Mouse (Mus musculus) limb, embryonic 12.5 days (tissue): Measurements from ENCODE around the gene Dctd. TPM values are rescaled to one million over a fixed set of nuclear protein-coding genes. Genes with fewer than 3 reads are reported as not detected.

Source experiments
- ATAC-seq: fragments of 200-750 bp; cut with Nextera tagmentation; 2 replicates; pipeline ENCODE4 v1.8.0; 2017; ENCODE audit warnings: low read depth, moderate TSS enrichment; ENCODE audit not compliant: insufficient number of reproducible peaks, insufficient read depth, low FRiP score, low TSS enrichment
- H3K27ac ChIP-seq: fragments of 300-500 bp; sonication (generic); 2 replicates; pipeline ENCODE4 v1.5.1; 2016; ENCODE audit warnings: mild to moderate bottlenecking, moderate library complexity
- H3K27me3 ChIP-seq: fragments of 300-500 bp; sonication (generic); 2 replicates; pipeline ENCODE4 v1.6.1; 2016; ENCODE audit warnings: mild to moderate bottlenecking, moderate library complexity
- H3K36me3 ChIP-seq: fragments of 300-500 bp; sonication (generic); 2 replicates; pipeline ENCODE4 v1.6.1; 2016; ENCODE audit warnings: mild to moderate bottlenecking, moderate library complexity
- H3K4me1 ChIP-seq: fragments of 300-500 bp; sonication (generic); replicated peaks from 2 replicates; pipeline ENCODE4 v1.6.1; 2016
- H3K4me2 ChIP-seq: fragments of 300-500 bp; sonication (generic); 2 replicates; pipeline ENCODE4 v1.6.1; 2016; ENCODE audit warnings: mild to moderate bottlenecking, moderate library complexity
- H3K4me3 ChIP-seq: fragments of 300-500 bp; sonication (generic); replicated peaks from 2 replicates; pipeline ENCODE4 v1.5.1; 2016; ENCODE audit warnings: mild to moderate bottlenecking
- H3K9ac ChIP-seq: fragments of 300-500 bp; sonication (generic); replicated peaks from 2 replicates; pipeline ENCODE4 v1.6.1; 2016; ENCODE audit warnings: mild to moderate bottlenecking, moderate library complexity
- H3K9me3 ChIP-seq: fragments of 300-500 bp; sonication (generic); 2 replicates; pipeline ENCODE4 v1.6.1; 2016; ENCODE audit warnings: mild to moderate bottlenecking, moderate library complexity
- WGBS: fragments of 180-500 bp; shearing (Covaris S2); methylation state at CpG from one replicate; pipeline ENCODE4 v1.1.7; 2016; 5-methylcytosine and 5-hydroxymethylcytosine counted together
- polyA plus RNA-seq: library from polyadenylated mRNA; unstranded; fragments of >200 nt; fragmentation: Nextera tagmentation; extraction: Ambion mirVana; gene quantifications from 2 replicates; pipeline ENCODE4 v1.2.1, GENCODE M21; 2016

Dctd gene
- 34.3 and 39.1 TPM in 2 replicates for polyA plus RNA-seq

GRCm38 (mm10) chr8:48098792-48099191, at the start of gene Dctd:
TSS of gene Dctd (plus strand) at chr8:48099092.
- Histone ChIP-seq H3K27me3 (0 out of 2 replicates have a peak, but pooled peaks cover 4% of the 10 kb centered on the region), H3K4me1 (peaks cover 5% of the 10 kb centered on the region), H3K9ac (no peak within 1 kb of the TSS), H3K4me3 (no peak within 1 kb of the TSS), H3K9me3 (no peaks in the 10 kb centered on the region), H3K4me2 (peak within 1 kb of the TSS; percentile 57), H3K27ac (no peak within 1 kb of the TSS), H3K36me3 (no peaks in the 10 kb centered on the region)
- ATAC-seq: no peak
- WGBS: 85% methylated on average over 12 of the region's 12 CpGs

GRCm38 (mm10) chr8:48053611-48054010, 45.3 kb upstream of the Dctd start:
- Histone ChIP-seq H3K27me3 (no peaks in the 10 kb centered on the region), H3K4me3 (no peak overlapping the region), H3K27ac (no peak overlapping the region), H3K4me2 (no peak overlapping the region), H3K4me1 (no peaks in the 10 kb centered on the region), H3K36me3 (no peaks in the 10 kb centered on the region), H3K9ac (no peak overlapping the region), H3K9me3 (no peaks in the 10 kb centered on the region)
- 84% methylated on average over 5 of the region's 5 CpGs for WGBS
- ATAC-seq: no peak

DNA sequence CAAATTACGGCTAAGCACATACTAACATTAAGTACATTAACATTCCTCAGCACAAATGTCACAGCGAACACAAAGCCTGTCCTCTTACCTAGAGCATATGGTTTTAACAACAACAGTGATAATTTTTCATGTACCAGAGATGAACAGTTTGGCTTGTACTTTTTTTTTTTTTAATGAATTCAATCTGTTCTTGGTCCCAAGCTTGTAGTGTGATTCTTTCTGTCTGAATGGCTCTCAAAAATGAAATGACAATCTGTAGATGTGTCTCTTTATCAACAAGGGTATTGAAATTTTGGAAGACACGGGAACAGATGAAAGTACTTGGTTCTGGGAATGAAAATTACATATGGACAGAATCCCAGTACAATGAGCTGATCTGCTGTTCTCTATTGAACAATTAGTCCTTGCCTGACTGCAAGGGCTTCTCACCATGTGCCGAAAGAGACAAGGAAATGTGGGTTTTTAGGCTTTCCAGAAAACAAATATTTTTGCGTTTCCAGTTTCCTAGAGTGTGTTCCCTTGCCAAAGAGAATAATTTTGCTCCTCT, 35.3 kb upstream of the Dctd start:
- H3K27ac ChIP-seq: no peak overlapping the region
- no peak overlapping the region for H3K9ac ChIP-seq
- 69% methylated on average over 5 of the region's 5 CpGs for WGBS
- no peaks in the 10 kb centered on the region for H3K9me3 ChIP-seq
- no peak overlapping the region for H3K4me2 ChIP-seq
- no peaks in the 10 kb centered on the region for H3K27me3 ChIP-seq
- no peak for ATAC-seq
- H3K4me3 ChIP-seq: no peak overlapping the region
- no peaks in the 10 kb centered on the region for H3K36me3 ChIP-seq
- no peaks in the 10 kb centered on the region for H3K4me1 ChIP-seq

DNA sequence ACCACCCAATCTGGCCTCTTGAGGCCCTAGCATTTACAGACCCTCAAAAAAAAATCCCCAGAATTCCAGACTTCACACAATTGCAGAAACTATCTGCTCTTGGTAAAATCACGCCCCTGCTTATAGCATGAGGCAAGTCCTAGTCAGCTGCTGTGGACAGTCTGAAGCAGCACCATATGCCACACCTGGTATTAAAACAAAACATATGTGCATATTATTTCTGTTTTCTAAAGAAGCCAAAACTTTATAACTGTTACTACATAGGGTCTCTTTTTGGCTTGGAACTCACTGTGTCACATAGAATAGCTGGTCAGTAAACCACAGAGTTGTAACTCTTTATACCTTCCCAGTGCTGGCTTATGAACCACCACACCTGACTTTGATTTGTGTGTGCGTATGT, 24.7 kb upstream of the Dctd start:
- ATAC-seq: peak; percentile 66
- Histone ChIP-seq H3K4me1 (no peaks in the 10 kb centered on the region), H3K9me3 (no peaks in the 10 kb centered on the region), H3K9ac (no peak overlapping the region), H3K4me2 (no peak overlapping the region), H3K27me3 (no peaks in the 10 kb centered on the region), H3K4me3 (no peak overlapping the region), H3K36me3 (no peaks in the 10 kb centered on the region), H3K27ac (no peak overlapping the region)
- 50% methylated on average over 2 of the region's 2 CpGs for WGBS

DNA sequence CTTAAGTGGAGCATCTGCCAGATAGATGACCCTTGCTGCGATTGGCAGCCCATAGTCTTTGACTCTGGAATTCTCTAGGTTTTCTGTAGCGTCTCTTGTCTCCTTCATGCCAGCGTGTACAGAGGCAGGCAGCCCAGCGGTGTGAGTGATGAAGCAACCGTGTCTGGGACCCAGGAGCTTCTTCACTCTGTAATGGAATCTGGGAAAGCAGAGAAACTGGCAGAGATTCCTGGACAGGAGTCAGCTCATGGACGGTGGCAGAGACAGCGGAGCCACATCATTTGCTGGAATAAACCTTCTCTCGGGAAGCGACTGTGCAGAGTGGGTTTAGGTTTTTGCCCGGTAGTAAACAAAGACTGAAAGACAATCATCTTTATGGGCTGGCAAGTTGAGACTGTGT, 16.5 kb upstream of the Dctd start:
- Histone ChIP-seq H3K9ac (no peak overlapping the region), H3K4me3 (no peak overlapping the region), H3K9me3 (no peaks in the 10 kb centered on the region), H3K36me3 (no peaks in the 10 kb centered on the region), H3K4me2 (no peak overlapping the region), H3K27me3 (no peaks in the 10 kb centered on the region), H3K27ac (no peak overlapping the region), H3K4me1 (no peaks in the 10 kb centered on the region)
- 81% methylated on average over 10 of the region's 10 CpGs for WGBS
- no peak for ATAC-seq

DNA sequence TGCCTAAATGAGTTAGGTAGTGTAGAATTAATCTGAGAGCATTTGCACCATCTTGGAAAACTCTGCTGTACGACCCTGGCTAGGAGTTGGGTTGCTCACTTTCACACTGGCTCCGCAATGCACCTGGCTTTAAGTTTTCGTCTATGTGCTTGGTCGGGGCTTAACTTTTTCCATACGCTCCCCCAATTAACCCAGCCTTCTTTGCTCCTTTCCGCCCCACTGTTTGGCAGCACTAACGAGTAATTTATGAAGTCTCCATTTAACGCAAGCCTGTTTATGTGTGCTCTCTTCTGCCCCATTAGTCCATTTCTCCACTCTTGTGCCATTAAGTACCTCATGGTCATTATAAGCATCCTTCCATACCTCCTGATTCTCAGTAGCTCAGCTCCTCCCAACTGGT, 8.2 kb upstream of the Dctd start:
- Histone ChIP-seq H3K4me2 (no peak overlapping the region), H3K4me3 (no peak overlapping the region), H3K27ac (no peak overlapping the region), H3K36me3 (no peaks in the 10 kb centered on the region), H3K27me3 (no peaks in the 10 kb centered on the region), H3K9ac (no peak overlapping the region), H3K9me3 (no peaks in the 10 kb centered on the region), H3K4me1 (peaks cover 5% of the 10 kb centered on the region; the same call in 1 of the 2 replicates)
- 21% methylated on average over 8 of the region's 8 CpGs for whole genome bisulfite sequencing
- no peak for ATAC-seq

DNA sequence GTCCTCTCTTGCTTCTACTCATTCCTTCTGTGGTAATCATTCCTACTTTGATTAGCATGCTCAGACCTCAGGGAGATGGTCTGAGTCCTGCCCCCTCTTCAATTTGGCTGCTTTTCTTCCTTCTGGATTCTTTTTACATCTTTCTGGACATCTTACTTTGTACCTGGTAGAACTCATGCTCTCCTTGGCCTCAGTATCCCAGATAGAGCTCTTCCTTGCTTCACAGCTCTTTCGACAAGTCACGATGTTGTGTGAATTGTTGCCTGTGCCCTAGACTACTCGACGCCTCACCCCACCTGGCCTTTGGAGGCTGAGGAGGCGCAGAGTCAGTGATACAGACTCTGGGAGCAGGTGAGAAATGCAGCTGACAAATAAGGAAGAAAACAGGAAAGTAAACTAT, 3.5 kb upstream of the Dctd start:
- ATAC-seq: no peak
- Histone ChIP-seq H3K27me3 (0 out of 2 replicates have a peak, but pooled peaks cover 4% of the 10 kb centered on the region), H3K9ac (no peak overlapping the region), H3K4me3 (no peak overlapping the region), H3K4me2 (no peak overlapping the region), H3K27ac (no peak overlapping the region), H3K4me1 (peaks cover 5% of the 10 kb centered on the region; the same call in 1 of the 2 replicates), H3K36me3 (no peaks in the 10 kb centered on the region), H3K9me3 (no peaks in the 10 kb centered on the region)
- WGBS: 83% methylated on average over 5 of the region's 5 CpGs

DNA sequence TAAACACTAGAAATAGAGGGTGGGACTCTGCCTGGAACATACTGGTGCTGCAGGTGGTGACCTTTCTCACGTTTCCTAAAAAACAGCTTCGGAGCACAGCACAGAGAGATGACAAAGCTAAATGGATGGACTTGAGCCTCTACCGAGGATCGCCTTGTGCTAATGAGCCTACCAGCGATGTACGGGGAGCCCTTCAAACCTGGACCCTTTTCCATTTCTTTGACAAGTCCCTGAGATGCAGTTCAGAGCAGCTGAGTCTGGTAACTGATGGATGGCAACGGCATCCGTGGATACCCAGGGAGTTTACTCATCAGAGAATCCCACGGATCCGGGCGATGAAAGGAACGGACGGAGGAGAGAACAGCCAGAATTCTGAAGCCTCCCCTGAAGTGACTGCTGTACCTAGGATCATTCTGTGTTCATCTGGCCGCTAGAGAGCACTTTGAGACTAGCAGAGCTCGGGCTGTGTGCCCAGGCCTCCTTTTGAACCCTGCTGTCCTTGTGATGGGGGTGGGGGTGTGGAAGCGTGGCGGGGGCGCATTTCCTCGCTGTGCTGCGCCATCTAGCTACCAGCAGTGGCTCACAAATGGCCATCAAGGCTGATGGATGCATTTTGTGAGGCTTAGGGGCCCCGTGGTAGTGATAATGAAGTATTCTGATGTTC, 1.6 kb upstream of the Dctd start:
- no peaks in the 10 kb centered on the region for H3K36me3 ChIP-seq
- ATAC-seq: 0 out of 2 replicates have a peak, but pooled peaks have one; percentile 56
- no peaks in the 10 kb centered on the region for H3K9me3 ChIP-seq
- WGBS: 14% methylated on average over 21 of the region's 21 CpGs
- no peak overlapping the region for H3K27ac ChIP-seq
- H3K9ac ChIP-seq: peak overlapping the region; percentile 35; the same call in 1 of the 2 replicates
- 0 out of 2 replicates have a peak, but pooled peaks cover 4% of the 10 kb centered on the region for H3K27me3 ChIP-seq
- peaks cover 5% of the 10 kb centered on the region for H3K4me1 ChIP-seq
- peak overlapping the region; percentile 57 for H3K4me2 ChIP-seq
- H3K4me3 ChIP-seq: peak overlapping the region; percentile 30

DNA sequence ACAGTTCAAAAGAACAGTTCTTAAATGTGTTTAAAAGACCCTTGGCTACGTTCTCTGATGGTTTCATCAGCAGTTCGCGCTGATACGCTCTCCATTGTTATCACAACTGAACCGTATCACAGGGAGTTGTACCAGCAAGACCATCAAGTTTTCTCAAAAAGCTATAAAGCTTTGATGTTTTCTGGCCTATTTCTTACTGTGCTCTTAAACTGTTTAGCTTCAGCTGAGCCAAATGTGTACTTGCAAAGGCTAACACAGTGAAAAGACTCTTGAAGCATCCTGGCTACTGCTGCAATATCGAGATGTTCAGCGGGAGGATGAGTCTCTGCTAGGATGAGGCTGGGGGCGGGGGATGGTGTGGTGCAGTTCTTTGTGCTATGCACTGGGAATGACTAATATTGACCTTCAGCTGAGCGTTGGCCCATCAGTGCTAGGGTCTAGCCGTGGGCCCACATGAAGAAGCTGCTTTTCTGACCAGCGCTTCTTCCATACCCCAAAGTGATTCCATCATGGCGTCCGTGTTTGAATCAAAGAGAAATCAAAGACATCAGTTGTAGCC, 732 bp upstream of the Dctd start:
- Histone ChIP-seq H3K4me2 (peak overlapping the region; percentile 57), H3K27ac (no peak overlapping the region), H3K4me3 (0 out of 2 replicates have a peak overlapping the region, but pooled peaks have one; percentile 30), H3K9me3 (no peaks in the 10 kb centered on the region), H3K36me3 (no peaks in the 10 kb centered on the region), H3K9ac (no peak overlapping the region), H3K27me3 (0 out of 2 replicates have a peak, but pooled peaks cover 4% of the 10 kb centered on the region), H3K4me1 (peaks cover 5% of the 10 kb centered on the region)
- WGBS: 77% methylated on average over 13 of the region's 13 CpGs
- no peak for ATAC-seq

GRCm38 (mm10) chr8:48100100-48100787, 1.4 kb downstream of the Dctd start:
- no peak overlapping the region for H3K4me3 ChIP-seq
- WGBS: 67% methylated on average over 14 of the region's 14 CpGs
- ATAC-seq: no peak
- H3K27ac ChIP-seq: no peak overlapping the region
- no peak overlapping the region for H3K4me2 ChIP-seq
- H3K9me3 ChIP-seq: peaks cover 13% of the 10 kb centered on the region; the same call in 1 of the 2 replicates
- 0 out of 2 replicates have a peak, but pooled peaks cover 4% of the 10 kb centered on the region for H3K27me3 ChIP-seq
- peaks cover 5% of the 10 kb centered on the region for H3K4me1 ChIP-seq
- H3K9ac ChIP-seq: no peak overlapping the region
- no peaks in the 10 kb centered on the region for H3K36me3 ChIP-seq

DNA sequence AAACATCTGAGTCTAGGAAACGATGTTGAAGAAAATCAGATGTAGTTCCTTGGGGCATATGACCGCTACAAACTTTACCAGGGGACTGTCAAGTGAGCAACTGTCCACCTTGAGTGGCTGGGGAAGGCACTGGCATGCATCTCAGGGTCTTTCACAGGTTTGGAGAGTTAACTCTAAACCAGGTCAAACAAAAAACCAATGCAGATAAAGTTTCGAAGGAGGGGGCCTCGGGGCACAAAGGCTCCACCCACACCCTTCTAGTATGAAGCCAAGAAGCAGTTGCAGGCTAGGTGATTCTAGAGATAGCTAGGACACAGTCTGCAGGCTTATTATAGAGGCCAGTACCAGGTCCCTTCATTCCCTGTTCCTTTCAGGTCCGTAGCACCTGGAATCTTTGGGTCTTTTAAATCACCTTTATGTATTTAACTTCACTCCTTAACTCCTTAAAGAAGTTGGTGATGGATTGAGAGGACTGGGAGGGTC, 10.5 kb downstream of the Dctd start:
- peak overlapping the region; percentile 70 for H3K4me3 ChIP-seq
- peak overlapping the region; percentile 79; the same call in 1 of the 2 replicates for H3K27ac ChIP-seq
- peak overlapping the region; percentile 78 for H3K9ac ChIP-seq
- peak; percentile 46; the same call in 1 of the 2 replicates for ATAC-seq
- peaks cover 7% of the 10 kb centered on the region; the same call in 1 of the 2 replicates for H3K4me1 ChIP-seq
- peaks cover 15% of the 10 kb centered on the region; the same call in 1 of the 2 replicates for H3K9me3 ChIP-seq
- H3K4me2 ChIP-seq: peak overlapping the region; percentile 77
- WGBS: 28% methylated on average over 5 of the region's 5 CpGs
- H3K27me3 ChIP-seq: no peaks in the 10 kb centered on the region
- H3K36me3 ChIP-seq: peaks cover 20% of the 10 kb centered on the region
